Mouse (Mus musculus) layer of hippocampus, postnatal 14 days (tissue): ENCODE measurements around the gene Ccdc92. TPM values are rescaled to one million over a fixed set of nuclear protein-coding genes. Genes with fewer than 3 reads are reported as not detected.

Source experiments
- total RNA-seq, 2 experiments: library from RNA; stranded (reverse); gene quantifications; 2 replicates each; pipeline ENCODE4 v1.2.3; 2021

The Ccdc92 gene
- total RNA-seq, 2 experiments from 2014 or later = 45.9 to 49.2 TPM

Other genes with a start within 250 kb of the Ccdc92 start
- gene Atp6v0a2, start 233.8 kb downstream of the Ccdc92 start, total RNA-seq = 10 to 100 TPM; 59.3 to 59.9 TPM
- gene Dnah10, start 137.3 kb downstream of the Ccdc92 start, total RNA-seq = under 1 TPM; 0.60 to 0.97 TPM
- gene Zfp664, start 267 bp upstream of the Ccdc92 start, total RNA-seq = 10 to 100 TPM; 58.3 to 58.8 TPM
- 1 to 10 TPM in 1 of 2 experiments, under 1 TPM in 1; 0.97 to 1.6 TPM for gene Rflna, start 140.8 kb upstream of the Ccdc92 start, total RNA-seq